Mouse (Mus musculus) liver, embryonic 12.5 days (tissue): ENCODE measurements around the gene Ttll6. TPM values are rescaled to one million over a fixed set of nuclear protein-coding genes. Genes with fewer than 3 reads are reported as not detected.
A peak's percentile ranks its signal among the peaks of the same experiment; 100 is the strongest.
"Not testable (repeated sequence)": the region's sequence is repeated elsewhere in the genome, so short reads cannot be mapped to it uniquely, and the experiment has no call there.

Experiments
- ATAC-seq: fragments of 200-750 bp; cut with Nextera tagmentation; 2 replicates; pipeline ENCODE4 v1.8.0; 2017; ENCODE audit warnings: moderate number of reproducible peaks, mild to moderate bottlenecking, moderate library complexity
- H3K27ac ChIP-seq: fragments of 300-500 bp; sonication (generic); 2 replicates; pipeline ENCODE4 v1.5.1; 2016; ENCODE audit warnings: mild to moderate bottlenecking
- H3K27me3 ChIP-seq: fragments of 300-500 bp; sonication (generic); replicated peaks from 2 replicates; pipeline ENCODE4 v1.6.1; 2016; ENCODE audit warnings: mild to moderate bottlenecking, moderate library complexity
- H3K36me3 ChIP-seq: fragments of 300-500 bp; sonication (generic); 2 replicates; pipeline ENCODE4 v1.6.1; 2016; ENCODE audit warnings: mild to moderate bottlenecking, moderate library complexity
- H3K4me1 ChIP-seq: fragments of 300-500 bp; sonication (generic); 2 replicates; pipeline ENCODE4 v1.6.1; 2016
- H3K4me2 ChIP-seq: fragments of 300-500 bp; sonication (generic); 2 replicates; pipeline ENCODE4 v1.6.1; 2016; ENCODE audit warnings: mild to moderate bottlenecking, moderate library complexity
- H3K4me3 ChIP-seq: fragments of 300-500 bp; sonication (generic); 2 replicates; pipeline ENCODE4 v1.5.1; 2016; ENCODE audit warnings: mild to moderate bottlenecking, moderate library complexity
- H3K9ac ChIP-seq: fragments of 300-500 bp; sonication (generic); 2 replicates; pipeline ENCODE4 v1.6.1; 2016; ENCODE audit warnings: mild to moderate bottlenecking, moderate library complexity
- H3K9me3 ChIP-seq: fragments of 300-500 bp; sonication (generic); replicated peaks from 2 replicates; pipeline ENCODE4 v1.6.1; 2016; ENCODE audit warnings: mild to moderate bottlenecking, moderate library complexity
- WGBS: fragments of 180-500 bp; shearing (Covaris S2); methylation state at CpG from one replicate; pipeline ENCODE4 v1.1.7; 2016; ENCODE audit not compliant: insufficient replicate concordance; 5-methylcytosine and 5-hydroxymethylcytosine counted together
- polyA plus RNA-seq: library from polyadenylated mRNA; unstranded; fragments of >200 nt; fragmentation: Nextera tagmentation; extraction: Ambion mirVana; gene quantifications from 2 replicates; pipeline ENCODE4 v1.2.1, GENCODE M21; 2016

The Ttll6 gene
- polyA plus RNA-seq: not detected in 2 replicates

GRCm38 (mm10) chr11:96133239-96133865 lies at the start of gene Ttll6:
Gene Ttll6 (plus strand): TSS chr11:96133786.
- Histone ChIP-seq H3K4me1 (no peaks in the 10 kb centered on the region), H3K36me3 (no peaks in the 10 kb centered on the region), H3K27ac (no peak within 1 kb of the TSS), H3K27me3 (peaks cover 74% of the 10 kb centered on the region), H3K4me2 (peak within 1 kb of the TSS; percentile 35), H3K9ac (no peak within 1 kb of the TSS), H3K9me3 (no peaks in the 10 kb centered on the region), H3K4me3 (no peak within 1 kb of the TSS; the same call in 1 of the 2 replicates)
- ATAC-seq: no peak
- WGBS: 27% methylated on average over 16 of the region's 16 CpGs

GRCm38 (mm10) chr11:96087981-96088380 lies 45.6 kb upstream of the Ttll6 start:
- H3K36me3 ChIP-seq: no peaks in the 10 kb centered on the region
- ATAC-seq: no peak
- no peak overlapping the region for H3K4me3 ChIP-seq
- H3K4me2 ChIP-seq: no peak overlapping the region
- WGBS: 81% methylated on average over 6 of the region's 6 CpGs
- 0 out of 2 replicates have a peak, but pooled peaks cover 3% of the 10 kb centered on the region for H3K9me3 ChIP-seq
- no peak overlapping the region for H3K9ac ChIP-seq
- H3K27me3 ChIP-seq: 0 out of 2 replicates have a peak, but pooled peaks cover 16% of the 10 kb centered on the region
- no peak overlapping the region for H3K27ac ChIP-seq
- no peaks in the 10 kb centered on the region for H3K4me1 ChIP-seq

- Histone ChIP-seq H3K4me2 (no peak overlapping the region), H3K4me1 (no peaks in the 10 kb centered on the region), H3K4me3 (no peak overlapping the region), H3K27ac (no peak overlapping the region), H3K9me3 (0 out of 2 replicates have a peak, but pooled peaks cover 3% of the 10 kb centered on the region), H3K9ac (no peak overlapping the region), H3K36me3 (no peaks in the 10 kb centered on the region), H3K27me3 (0 out of 2 replicates have a peak, but pooled peaks cover 12% of the 10 kb centered on the region)
- WGBS: 30% methylated on average over 2 of the region's 2 CpGs
- no peak for ATAC-seq
Measured at GRCm38 (mm10) chr11:96091073-96091472, 42.5 kb upstream of the Ttll6 start.

GRCm38 (mm10) chr11:96092674-96093291 lies 40.8 kb upstream of the Ttll6 start:
- no peak overlapping the region for H3K4me3 ChIP-seq
- H3K27ac ChIP-seq: no peak overlapping the region
- H3K9ac ChIP-seq: no peak overlapping the region
- no peak for ATAC-seq
- 0 out of 2 replicates have a peak, but pooled peaks cover 3% of the 10 kb centered on the region for H3K9me3 ChIP-seq
- H3K27me3 ChIP-seq: peaks cover 18% of the 10 kb centered on the region; the same call in 1 of the 2 replicates
- H3K36me3 ChIP-seq: no peaks in the 10 kb centered on the region
- 31% methylated on average over 7 of the region's 7 CpGs for WGBS
- H3K4me2 ChIP-seq: no peak overlapping the region
- H3K4me1 ChIP-seq: no peaks in the 10 kb centered on the region

GRCm38 (mm10) chr11:96093361-96093760 lies 40.2 kb upstream of the Ttll6 start:
- peaks cover 18% of the 10 kb centered on the region; the same call in 1 of the 2 replicates for H3K27me3 ChIP-seq
- H3K4me3 ChIP-seq: no peak overlapping the region
- WGBS: 9% methylated on average over 3 of the region's 3 CpGs
- no peak for ATAC-seq
- no peak overlapping the region for H3K27ac ChIP-seq
- H3K9me3 ChIP-seq: no peaks in the 10 kb centered on the region
- H3K4me2 ChIP-seq: no peak overlapping the region
- no peak overlapping the region for H3K9ac ChIP-seq
- H3K36me3 ChIP-seq: no peaks in the 10 kb centered on the region
- H3K4me1 ChIP-seq: no peaks in the 10 kb centered on the region

GRCm38 (mm10) chr11:96108376-96108775 lies 25.2 kb upstream of the Ttll6 start:
- 58% methylated on average over 1 of the region's 1 CpGs for WGBS

GRCm38 (mm10) chr11:96110950-96111349 lies 22.6 kb upstream of the Ttll6 start:
- not testable (repeated sequence) for H3K4me1 ChIP-seq, H3K4me3 ChIP-seq, H3K36me3 ChIP-seq, ATAC-seq, H3K9ac ChIP-seq, H3K27me3 ChIP-seq, H3K9me3 ChIP-seq, H3K4me2 ChIP-seq, H3K27ac ChIP-seq
- WGBS: 48% methylated on average over 2 of the region's 2 CpGs

More at GRCm38 (mm10) chr11:96108376-96108775, 25.2 kb upstream of the Ttll6 start:
- Histone ChIP-seq H3K4me1 (no peaks in the 10 kb centered on the region), H3K9me3 (no peaks in the 10 kb centered on the region), H3K27ac (no peak overlapping the region), H3K4me2 (no peak overlapping the region), H3K4me3 (no peak overlapping the region), H3K36me3 (no peaks in the 10 kb centered on the region), H3K27me3 (peaks cover 11% of the 10 kb centered on the region), H3K9ac (no peak overlapping the region)
- ATAC-seq: no peak

- H3K27ac ChIP-seq: no peak within 1 kb of the TSS
- H3K27me3 ChIP-seq: peaks cover 9% of the 10 kb centered on the region
Measured at GRCm38 (mm10) chr11:96111751-96112150, 21.8 kb upstream of the Ttll6 start, which contains the start of gene Calcoco2. Gene Calcoco2 (minus strand): TSS chr11:96111964.

GRCm38 (mm10) chr11:96114077-96114476 lies 19.5 kb upstream of the Ttll6 start:
- no peak for ATAC-seq
- no peak overlapping the region for H3K9ac ChIP-seq
- no peak overlapping the region for H3K4me2 ChIP-seq
- H3K36me3 ChIP-seq: no peaks in the 10 kb centered on the region
- H3K27ac ChIP-seq: no peak overlapping the region
- no peaks in the 10 kb centered on the region for H3K9me3 ChIP-seq
- 53% methylated on average over 2 of the region's 2 CpGs for WGBS
- H3K4me3 ChIP-seq: no peak overlapping the region
- no peaks in the 10 kb centered on the region for H3K4me1 ChIP-seq
- peaks cover 9% of the 10 kb centered on the region for H3K27me3 ChIP-seq

More at GRCm38 (mm10) chr11:96111751-96112150, 21.8 kb upstream of the Ttll6 start, which contains the start of gene Calcoco2:
- WGBS: 34% methylated on average over 14 of the region's 14 CpGs
- H3K4me3 ChIP-seq: no peak within 1 kb of the TSS
- no peaks in the 10 kb centered on the region for H3K36me3 ChIP-seq
- ATAC-seq: no peak
- no peak within 1 kb of the TSS for H3K4me2 ChIP-seq
- H3K4me1 ChIP-seq: no peaks in the 10 kb centered on the region
- H3K9ac ChIP-seq: no peak within 1 kb of the TSS
- no peaks in the 10 kb centered on the region for H3K9me3 ChIP-seq

- H3K4me1 ChIP-seq: no peaks in the 10 kb centered on the region
- H3K4me3 ChIP-seq: no peak overlapping the region
- H3K9ac ChIP-seq: no peak overlapping the region
- no peaks in the 10 kb centered on the region for H3K9me3 ChIP-seq
- ATAC-seq: no peak
- H3K27ac ChIP-seq: no peak overlapping the region
- H3K36me3 ChIP-seq: no peaks in the 10 kb centered on the region
- 68% methylated on average over 6 of the region's 6 CpGs for WGBS
- H3K27me3 ChIP-seq: peaks cover 15% of the 10 kb centered on the region
- H3K4me2 ChIP-seq: no peak overlapping the region
Measured at GRCm38 (mm10) chr11:96115416-96115815, 18.2 kb upstream of the Ttll6 start.

GRCm38 (mm10) chr11:96116116-96116515 lies 17.5 kb upstream of the Ttll6 start:
- no peak overlapping the region for H3K27ac ChIP-seq
- no peaks in the 10 kb centered on the region for H3K4me1 ChIP-seq
- no peak overlapping the region for H3K9ac ChIP-seq
- H3K4me2 ChIP-seq: no peak overlapping the region
- H3K27me3 ChIP-seq: peaks cover 22% of the 10 kb centered on the region
- 69% methylated on average over 3 of the region's 3 CpGs for WGBS
- H3K36me3 ChIP-seq: no peaks in the 10 kb centered on the region
- no peaks in the 10 kb centered on the region for H3K9me3 ChIP-seq
- ATAC-seq: no peak
- H3K4me3 ChIP-seq: no peak overlapping the region

- WGBS: 41% methylated on average over 3 of the region's 3 CpGs
- H3K4me3 ChIP-seq, H3K27ac ChIP-seq, H3K9me3 ChIP-seq, H3K9ac ChIP-seq, ATAC-seq, H3K4me2 ChIP-seq, H3K36me3 ChIP-seq, H3K4me1 ChIP-seq: not testable (repeated sequence)
- H3K27me3 ChIP-seq: peaks cover 24% of the 10 kb centered on the region
Measured at GRCm38 (mm10) chr11:96116925-96117324, 16.7 kb upstream of the Ttll6 start.
